8 mouse cellular contexts compared by ENCODE assay signal in genomic region chr10:81526779-81527178, GRCm38 (mm10). TPM values are rescaled to one million over a fixed set of nuclear protein-coding genes. Genes with fewer than 3 reads are reported as not detected.
DNase-seq lines count a peak whose midpoint lies in the region; ATAC-seq and TF ChIP-seq lines count a peak whose summit lies in the region.

No protein-coding gene starts in this region.

- no peak for TF ChIP-seq POLR2A in lung, adult 2 months (IDR thresholded peaks at IDR 0.05; ENCODE audit: borderline replicate concordance, extremely low read depth, low read depth, low read length)

- peak; percentile 92 to 93 for DNase-seq in B cell, adult 2 months
- DNase-seq in R1 (ENCODE audit: low read depth, low spot score) = peak; percentile 73
- peak; percentile 89 for DNase-seq in embryo, embryonic 10 days (ENCODE audit: low spot score)
- peak; percentile 86 for DNase-seq in heart, adult 8-10 months (ENCODE audit: low spot score)
- peak; percentile 89 for DNase-seq in lung, adult 2 months
- DNase-seq in right cerebral cortex, adult 18-20 months = peak; percentile 49
- peak; percentile 82 for DNase-seq in urinary bladder, adult 2 months (ENCODE audit: low spot score)

- H3K4me3 ChIP-seq in kidney, embryonic 16.5 days (ENCODE audit: low read length) = no peak overlapping the region
- H3K4me3 ChIP-seq in lung, adult 2 months (replicated peaks; ENCODE audit: extremely low read depth, low read depth, low read length) = no peak overlapping the region

- peaks cover 3% of the 10 kb centered on the region; the same call in 1 of the 2 replicates for H3K4me1 ChIP-seq in kidney, embryonic 16.5 days (ENCODE audit: insufficient read depth, low read length)
- peaks cover 11% of the 10 kb centered on the region; the same call in 1 of the 2 replicates for H3K4me1 ChIP-seq in lung, adult 2 months (ENCODE audit: control insufficient read depth, insufficient read depth, low read length)

- 11% methylated on average over 14 of the region's 14 CpGs for WGBS in kidney, embryonic 16.5 days
- 8% methylated on average over 14 of the region's 14 CpGs for WGBS in lung, adult 2 months

- peaks cover 31% of the 10 kb centered on the region for H3K36me3 ChIP-seq in kidney, embryonic 16.5 days (ENCODE audit: insufficient read depth, low read length)

- H3K9ac ChIP-seq in kidney, embryonic 16.5 days (replicated peaks; ENCODE audit: low read length) = no peak overlapping the region

- H3K27me3 ChIP-seq in kidney, embryonic 16.5 days (ENCODE audit: insufficient read depth, low read length) = no peaks in the 10 kb centered on the region

- peak; percentile 100 for TF ChIP-seq CTCF in lung, adult 2 months (IDR thresholded peaks at IDR 0.05; ENCODE audit: insufficient read depth, low read length)

- no peak overlapping the region for H3K27ac ChIP-seq in kidney, embryonic 16.5 days (ENCODE audit: low read length)

- no peak overlapping the region for H3K4me2 ChIP-seq in kidney, embryonic 16.5 days (replicated peaks; ENCODE audit: low read depth, low read length)

- H3K9me3 ChIP-seq in kidney, embryonic 16.5 days (ENCODE audit: low read length) = no peaks in the 10 kb centered on the region

- ATAC-seq in kidney, embryonic 16.5 days (ENCODE audit: low FRiP score, low TSS enrichment) = peak; percentile 73

RNA-seq across cellular contexts. Expression of gene Gna15, which starts 2.8 kb away (rescaled TPM):
- total RNA-seq in heart, adult 8-10 months (2022) = under 1 TPM; 0.37 to 0.78 (median 0.54) TPM
- 0.70 and 0.98 TPM in 2 replicates for polyA plus RNA-seq in kidney, embryonic 16.5 days (2015; fragmentation: Nextera tagmentation; extraction: Ambion mirVana)
- 8.5 and 9.5 TPM in 2 replicates for polyA plus RNA-seq in lung, adult 2 months (2012; rRNA removed)
- polyA plus RNA-seq in urinary bladder, adult 2 months (2012; rRNA removed) = 16.1 and 16.2 TPM in 2 replicates

RNA-seq across cellular contexts. Expression of gene Gna11, which starts 18.2 kb away (rescaled TPM):
- total RNA-seq in heart, adult 8-10 months (2022) = 10 to 100 TPM; 47.7 to 54.1 (median 50.9) TPM
- 92.3 and 92.7 TPM in 2 replicates for polyA plus RNA-seq in kidney, embryonic 16.5 days (2015; fragmentation: Nextera tagmentation; extraction: Ambion mirVana)
- polyA plus RNA-seq in lung, adult 2 months (2012; rRNA removed) = 114 and 117 TPM in 2 replicates
- 84.0 and 88.5 TPM in 2 replicates for polyA plus RNA-seq in urinary bladder, adult 2 months (2012; rRNA removed)

RNA-seq across cellular contexts. Expression of gene S1pr4, which starts 26.8 kb away (rescaled TPM):
- total RNA-seq in heart, adult 8-10 months (2022) = 1 to 10 TPM in 2 of 4 experiments, under 1 TPM in 2; 0.88 to 1.4 (median 1.0) TPM
- polyA plus RNA-seq in kidney, embryonic 16.5 days (2015; fragmentation: Nextera tagmentation; extraction: Ambion mirVana) = 1.5 and 1.7 TPM in 2 replicates
- polyA plus RNA-seq in lung, adult 2 months (2012; rRNA removed) = 40.3 and 47.5 TPM in 2 replicates
- 2.2 and 2.3 TPM in 2 replicates for polyA plus RNA-seq in urinary bladder, adult 2 months (2012; rRNA removed)

RNA-seq across cellular contexts. Expression of gene Ncln, which starts 30.6 kb away (rescaled TPM):
- 10 to 100 TPM; 48.7 to 72.7 (median 66.7) TPM for total RNA-seq in heart, adult 8-10 months (2022)
- polyA plus RNA-seq in kidney, embryonic 16.5 days (2015; fragmentation: Nextera tagmentation; extraction: Ambion mirVana) = 107 and 112 TPM in 2 replicates
- polyA plus RNA-seq in lung, adult 2 months (2012; rRNA removed) = 197 and 203 TPM in 2 replicates
- 79.9 and 89.6 TPM in 2 replicates for polyA plus RNA-seq in urinary bladder, adult 2 months (2012; rRNA removed)

RNA-seq across cellular contexts. Expression of gene Aes, which starts 32.5 kb away (rescaled TPM):
- total RNA-seq in heart, adult 8-10 months (2022) = 1,000 to 10,000 TPM; 1,133 to 1,192 (median 1,173) TPM
- 322 and 487 TPM in 2 replicates for polyA plus RNA-seq in kidney, embryonic 16.5 days (2015; fragmentation: Nextera tagmentation; extraction: Ambion mirVana)
- polyA plus RNA-seq in lung, adult 2 months (2012; rRNA removed) = 1,275 and 1,423 TPM in 2 replicates
- 385 and 562 TPM in 2 replicates for polyA plus RNA-seq in urinary bladder, adult 2 months (2012; rRNA removed)

Comparison
In these comparisons a context has a peak if more than half of its experiments do, and no peak if none do; other contexts are left out.
1. RNA of gene S1pr4, which starts 26.8 kb away (polyA plus RNA-seq): 40.3 to 47.5 TPM in lung, adult 2 months; 2.2 to 2.3 TPM in urinary bladder, adult 2 months and 1.5 to 1.7 TPM in kidney, embryonic 16.5 days; every median in the first group is over 10 times any median in the second.
2. Peak in every context shown above with its lines, with median percentiles within 50 percentile points of each other: DNase-seq.